Mouse (Mus musculus) layer of hippocampus, adult 9-10 months (tissue): Measurements from ENCODE around the gene Tarm1.

ENCODE experiments used
- DNase-seq: peaks from one replicate; pipeline ENCODE4 v3.0.0; 2022; ENCODE audit warnings: low spot score

Tarm1 gene

DNA sequence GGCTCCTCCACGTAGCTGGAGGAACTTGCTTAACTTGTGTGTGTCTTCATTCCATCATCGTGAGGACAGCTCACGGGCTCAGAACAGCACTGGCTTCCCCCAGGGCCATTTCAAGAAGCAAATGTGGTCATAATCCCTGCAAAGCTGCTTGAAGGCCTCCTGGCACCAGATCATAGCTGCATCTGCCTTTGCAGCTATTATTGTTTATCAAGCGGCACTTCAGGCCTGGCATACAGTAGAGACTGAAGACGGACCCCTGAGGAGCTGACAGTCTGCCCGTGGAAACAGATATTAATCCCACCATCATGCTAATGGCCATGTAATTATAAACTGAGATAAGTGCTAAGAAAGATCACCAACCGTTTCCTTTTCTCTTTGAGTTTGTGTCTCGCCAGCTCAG lies 61.9 kb downstream of the Tarm1 start:
- DNase-seq, result no peak

DNA sequence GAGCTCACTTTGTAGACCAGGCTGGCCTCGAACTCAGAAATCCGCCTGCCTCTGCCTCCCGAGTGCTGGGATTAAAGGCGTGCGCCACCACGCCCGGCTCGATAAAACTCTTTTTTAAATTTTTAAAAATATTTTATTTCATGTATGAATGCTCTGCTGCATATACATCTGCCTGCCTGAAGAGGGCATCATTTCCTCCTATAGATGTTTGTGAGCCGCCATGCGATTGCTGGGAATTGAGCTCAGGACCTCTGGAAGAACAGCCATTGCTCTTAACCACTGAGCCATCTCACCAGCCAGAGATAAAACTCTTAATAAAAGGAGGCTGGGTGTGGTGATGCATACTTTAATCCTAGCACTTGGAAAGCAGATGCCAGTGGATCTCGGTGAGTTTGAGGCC lies 62.4 kb downstream of the Tarm1 start:
- no peak for DNase-seq

DNA sequence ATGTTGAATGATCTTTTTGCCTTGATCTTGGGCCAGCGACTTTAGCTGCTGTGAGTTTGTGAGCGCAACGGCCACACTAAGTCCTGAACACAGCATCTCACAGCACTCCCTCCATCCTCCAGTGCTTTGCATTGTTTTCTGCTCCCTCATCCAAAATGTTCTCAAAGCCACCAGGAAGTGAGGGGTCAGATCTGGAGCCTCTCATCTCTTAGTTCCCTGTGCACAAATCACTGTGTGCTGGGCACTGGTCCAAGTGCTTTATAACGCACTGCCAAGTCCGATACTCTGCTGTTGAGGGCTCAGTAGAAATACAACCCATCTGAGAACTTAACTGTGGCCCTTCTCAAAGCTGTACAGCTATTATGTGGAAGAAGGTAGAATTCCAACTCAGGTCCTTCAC lies 64.5 kb downstream of the Tarm1 start:
- DNase-seq, result no peak
